Mouse (Mus musculus) stomach, embryonic 14.5 days (tissue): Measurements from ENCODE around the gene Calml3. TPM values are rescaled to one million over a fixed set of nuclear protein-coding genes. Genes with fewer than 3 reads are reported as not detected.
A peak's percentile ranks its signal among the peaks of the same experiment; 100 is the strongest.

ENCODE experiments used
- ATAC-seq: fragments of 200-750 bp; cut with Nextera tagmentation; 2 replicates; pipeline ENCODE4 v1.8.0; 2017; ENCODE audit warnings: low read depth, moderate TSS enrichment; ENCODE audit not compliant: insufficient number of reproducible peaks, insufficient read depth, low FRiP score
- H3K27ac ChIP-seq: fragments of 300-500 bp; sonication (generic); 2 replicates; pipeline ENCODE4 v1.5.1; 2014; ENCODE audit warnings: mild to moderate bottlenecking, low read length, moderate library complexity, mixed read lengths
- H3K27me3 ChIP-seq: fragments of 300-500 bp; sonication (generic); 2 replicates; pipeline ENCODE4 v1.6.1; 2014; ENCODE audit warnings: low read length, control low read depth, mixed read lengths; ENCODE audit not compliant: control insufficient read depth, insufficient read depth
- H3K36me3 ChIP-seq: fragments of 300-500 bp; sonication (generic); 2 replicates; pipeline ENCODE4 v1.6.1; 2014; ENCODE audit warnings: mild to moderate bottlenecking, control low read depth, low read length, moderate library complexity, mixed read lengths; ENCODE audit not compliant: control insufficient read depth, insufficient read depth
- H3K4me1 ChIP-seq: fragments of 300-500 bp; sonication (generic); 2 replicates; pipeline ENCODE4 v1.6.1; 2014; ENCODE audit warnings: low read length, control low read depth, mixed read lengths; ENCODE audit not compliant: control insufficient read depth, insufficient read depth
- H3K4me2 ChIP-seq: fragments of 300-500 bp; sonication (generic); replicated peaks from 2 replicates; pipeline ENCODE4 v1.6.1; 2014; ENCODE audit warnings: low read depth, low read length, control low read depth
- H3K4me3 ChIP-seq: fragments of 300-500 bp; sonication (generic); 2 replicates; pipeline ENCODE4 v1.5.1; 2014; ENCODE audit warnings: low read depth, low read length, control low read depth
- H3K9ac ChIP-seq: fragments of 300-500 bp; sonication (generic); replicated peaks from 2 replicates; pipeline ENCODE4 v1.6.1; 2014; ENCODE audit warnings: low read depth, mild to moderate bottlenecking, control low read depth, low read length, moderate library complexity, mixed read lengths
- H3K9me3 ChIP-seq: fragments of 300-500 bp; sonication (generic); 2 replicates; pipeline ENCODE4 v1.6.1; 2016; ENCODE audit warnings: low read depth, low read length, control low read depth; ENCODE audit not compliant: control insufficient read depth
- WGBS: fragments of 180-500 bp; shearing (Covaris S2); extraction: QIAGEN DNeasy Blood & Tissue Kit; methylation state at CpG from one replicate; pipeline ENCODE4 v1.1.7; 2014; 5-methylcytosine and 5-hydroxymethylcytosine counted together
- polyA plus RNA-seq: library from polyadenylated mRNA; unstranded; fragments of >200 nt; fragmentation: Nextera tagmentation; extraction: Ambion mirVana; gene quantifications from 2 replicates; pipeline ENCODE4 v1.2.1, GENCODE M21; 2014

Calml3 gene
- polyA plus RNA-seq, 1 experiment from 2014 or later: 2.0 TPM

DNA sequence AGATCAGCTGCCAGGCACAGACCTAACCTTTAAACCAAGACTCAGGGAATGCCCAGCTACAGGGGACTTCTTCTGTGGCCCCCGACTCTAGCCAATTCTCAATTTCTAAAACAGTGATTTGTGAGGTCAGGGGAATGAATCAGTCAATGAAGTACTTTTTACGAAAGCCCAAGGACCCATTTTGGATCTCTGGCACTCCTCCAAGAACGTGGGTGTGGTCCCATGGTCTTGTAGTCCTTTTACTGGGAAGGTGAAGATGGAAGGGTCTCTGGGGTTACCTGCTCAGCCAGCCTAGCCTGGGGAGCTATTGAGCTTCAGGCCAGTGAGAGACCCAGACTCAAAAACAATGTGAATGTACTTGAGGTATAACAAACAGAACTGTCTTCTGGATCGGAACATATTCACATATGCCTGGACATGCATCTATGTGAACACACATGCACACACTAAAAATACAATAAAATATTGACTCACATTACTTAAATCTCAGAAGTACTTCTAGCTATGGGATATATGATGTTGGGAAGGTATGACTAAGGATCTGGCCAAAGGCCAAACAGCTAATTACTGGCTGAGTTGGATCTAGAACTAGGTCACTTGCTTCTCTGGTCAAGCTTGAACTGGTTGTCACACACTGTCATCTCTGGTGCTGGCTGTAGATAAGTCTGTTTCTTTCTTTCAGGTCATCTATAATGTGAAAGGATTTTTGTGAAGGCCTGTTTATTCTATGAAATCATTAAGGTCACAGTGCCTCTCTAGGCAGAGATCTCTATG, 25.3 kb downstream of the Calml3 start:
- Histone ChIP-seq H3K9me3 (no peaks in the 10 kb centered on the region), H3K36me3 (no peaks in the 10 kb centered on the region), H3K4me2 (no peak overlapping the region), H3K27ac (no peak overlapping the region), H3K9ac (no peak overlapping the region), H3K27me3 (no peaks in the 10 kb centered on the region), H3K4me3 (no peak overlapping the region), H3K4me1 (peaks cover 6% of the 10 kb centered on the region; the same call in 1 of the 2 replicates)
- 72% methylated on average over 4 of the region's 4 CpGs for WGBS
- ATAC-seq: no peak

DNA sequence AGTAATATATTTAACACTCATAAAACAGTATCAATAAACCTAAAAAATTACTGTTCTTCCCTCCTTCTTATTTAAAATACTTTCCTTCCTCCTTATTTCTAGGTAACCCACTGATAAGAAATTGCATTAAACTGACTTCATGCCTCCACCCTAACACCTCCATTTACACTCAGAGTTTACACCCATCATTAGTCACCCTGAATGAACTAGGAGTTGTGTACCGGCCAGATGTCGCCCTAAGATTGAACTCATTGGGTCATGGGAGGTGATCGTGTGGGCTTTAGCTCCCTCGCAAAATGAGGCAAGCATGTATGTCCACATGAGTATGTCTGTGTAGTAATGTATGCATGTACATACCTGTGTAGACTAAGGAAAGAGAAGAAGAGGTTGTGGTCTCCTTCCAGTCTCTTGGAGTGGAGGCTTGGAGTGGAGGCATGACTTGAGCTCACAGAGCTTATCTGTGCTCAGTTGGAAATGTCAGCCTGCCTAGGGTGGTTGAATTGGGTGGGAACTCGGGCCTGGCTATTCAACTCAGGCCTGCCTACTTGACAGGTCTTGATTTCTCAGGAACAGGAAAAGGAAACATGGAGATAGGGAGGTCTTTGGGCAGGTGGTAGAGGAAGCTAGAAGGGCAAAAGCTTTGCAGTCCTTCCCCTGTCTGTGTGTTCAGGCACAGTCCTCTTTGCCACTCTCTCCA, 26.8 kb downstream of the Calml3 start:
- peak; percentile 35; the same call in 1 of the 2 replicates for ATAC-seq
- no peak overlapping the region for H3K4me2 ChIP-seq
- H3K4me1 ChIP-seq: peaks cover 6% of the 10 kb centered on the region; the same call in 1 of the 2 replicates
- 63% methylated on average over 5 of the region's 5 CpGs for WGBS
- no peak overlapping the region for H3K9ac ChIP-seq
- H3K36me3 ChIP-seq: no peaks in the 10 kb centered on the region
- H3K27me3 ChIP-seq: no peaks in the 10 kb centered on the region
- no peak overlapping the region for H3K4me3 ChIP-seq
- H3K27ac ChIP-seq: no peak overlapping the region; the same call in 1 of the 2 replicates
- H3K9me3 ChIP-seq: no peaks in the 10 kb centered on the region

DNA sequence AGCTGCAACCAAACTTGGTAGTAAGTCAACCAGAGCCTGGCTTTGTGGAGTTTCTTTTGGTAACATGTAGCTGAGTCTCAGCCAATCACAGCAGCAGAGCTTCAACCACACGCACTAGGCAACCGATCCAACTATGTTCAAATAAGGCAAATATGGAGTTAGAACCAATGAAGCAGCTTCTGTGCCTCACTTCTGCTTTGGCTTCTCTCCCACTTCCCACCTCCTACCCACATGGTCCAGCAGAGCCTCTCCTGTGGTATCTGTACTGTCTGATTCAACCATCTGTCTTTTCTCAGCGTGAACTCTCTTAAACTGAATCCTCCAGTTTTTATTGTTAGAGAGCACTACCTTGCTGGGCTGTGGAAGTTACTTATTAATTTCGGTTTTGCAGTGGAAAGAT, 27.7 kb downstream of the Calml3 start:
- H3K4me2 ChIP-seq: no peak overlapping the region
- WGBS: 68% methylated on average over 4 of the region's 4 CpGs
- no peak overlapping the region for H3K4me3 ChIP-seq
- H3K4me1 ChIP-seq: peaks cover 6% of the 10 kb centered on the region; the same call in 1 of the 2 replicates
- no peaks in the 10 kb centered on the region for H3K27me3 ChIP-seq
- no peak overlapping the region for H3K9ac ChIP-seq
- no peak overlapping the region for H3K27ac ChIP-seq
- peak; percentile 50; the same call in 1 of the 2 replicates for ATAC-seq
- no peaks in the 10 kb centered on the region for H3K36me3 ChIP-seq
- no peaks in the 10 kb centered on the region for H3K9me3 ChIP-seq

DNA sequence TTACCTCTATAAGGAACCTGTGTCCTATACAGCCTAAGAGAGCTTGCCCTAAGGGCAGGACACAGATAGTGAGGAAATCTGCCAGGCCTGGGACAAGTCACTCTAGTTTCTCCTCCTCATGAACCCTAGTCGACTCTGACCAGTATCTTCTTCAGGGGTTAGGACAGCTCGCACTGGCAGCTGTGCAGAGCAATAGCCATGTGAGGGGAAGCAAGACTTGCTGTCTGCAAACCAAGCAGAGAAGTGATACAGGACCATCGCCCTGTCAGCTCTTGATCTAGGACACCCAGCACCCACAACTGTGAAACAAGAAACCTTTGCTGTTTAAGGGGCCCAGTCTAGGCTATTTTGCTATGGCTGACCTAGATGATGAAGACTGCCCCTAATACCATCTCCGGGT, 29.1 kb downstream of the Calml3 start:
- Histone ChIP-seq H3K27me3 (no peaks in the 10 kb centered on the region), H3K9ac (no peak overlapping the region), H3K4me1 (peaks cover 14% of the 10 kb centered on the region; the same call in 1 of the 2 replicates), H3K9me3 (no peaks in the 10 kb centered on the region), H3K27ac (no peak overlapping the region), H3K4me3 (no peak overlapping the region), H3K4me2 (no peak overlapping the region), H3K36me3 (no peaks in the 10 kb centered on the region)
- no peak for ATAC-seq
- 92% methylated on average over 4 of the region's 4 CpGs for WGBS

DNA sequence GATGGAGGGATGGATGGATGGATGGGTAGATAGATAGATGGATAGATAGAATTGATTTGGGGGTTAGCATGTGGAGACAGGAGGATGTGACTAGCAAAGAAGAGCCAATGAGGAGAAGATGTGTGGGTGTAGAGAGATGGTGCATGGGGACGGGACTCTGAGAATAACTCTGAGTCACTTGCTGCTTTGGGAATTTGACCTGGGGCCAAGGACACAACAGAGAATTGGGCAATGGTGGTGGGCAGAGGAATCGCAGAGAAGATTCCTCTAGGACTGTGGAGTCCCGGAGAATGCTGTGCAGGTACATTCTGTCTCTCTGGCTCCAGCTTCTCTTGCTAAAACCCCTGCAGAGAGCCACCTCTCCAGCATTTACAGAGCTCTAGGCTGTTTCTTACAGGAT, 29.8 kb downstream of the Calml3 start:
- Histone ChIP-seq H3K9ac (no peak overlapping the region), H3K4me3 (no peak overlapping the region), H3K4me1 (peaks cover 14% of the 10 kb centered on the region; the same call in 1 of the 2 replicates), H3K4me2 (no peak overlapping the region), H3K36me3 (no peaks in the 10 kb centered on the region), H3K27ac (no peak overlapping the region), H3K27me3 (no peaks in the 10 kb centered on the region), H3K9me3 (no peaks in the 10 kb centered on the region)
- 87% methylated on average over 3 of the region's 3 CpGs for WGBS
- ATAC-seq: no peak

DNA sequence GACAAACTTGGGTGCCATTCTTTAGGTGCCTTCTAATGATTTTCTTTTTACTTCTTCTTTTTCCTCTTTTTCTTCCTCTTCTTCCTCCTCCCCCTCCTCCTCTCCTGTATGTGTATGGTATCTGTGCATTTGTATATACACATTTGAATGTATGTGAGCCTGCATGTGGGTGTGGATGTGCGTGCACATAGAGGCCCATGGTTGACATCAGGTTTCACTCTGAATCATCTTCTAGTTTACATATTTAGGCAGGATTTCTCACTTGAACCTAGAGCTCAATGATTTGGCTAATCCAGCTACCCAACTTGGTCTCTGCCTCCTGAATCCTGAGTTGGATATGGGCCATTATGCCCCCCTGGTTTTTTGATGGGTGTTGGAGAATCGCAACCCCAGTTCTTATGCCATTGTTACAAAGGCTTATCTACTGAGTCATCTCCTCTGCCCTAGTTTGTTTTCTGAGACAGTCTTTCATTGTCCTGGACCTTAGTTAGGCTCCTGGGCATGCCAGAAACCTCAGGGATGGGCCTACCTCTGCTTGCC, 30.9 kb downstream of the Calml3 start:
- H3K36me3 ChIP-seq: no peaks in the 10 kb centered on the region
- no peak overlapping the region for H3K4me2 ChIP-seq
- peaks cover 14% of the 10 kb centered on the region; the same call in 1 of the 2 replicates for H3K4me1 ChIP-seq
- WGBS: 91% methylated on average over 2 of the region's 2 CpGs
- ATAC-seq: no peak
- no peak overlapping the region for H3K4me3 ChIP-seq
- no peaks in the 10 kb centered on the region for H3K9me3 ChIP-seq
- no peak overlapping the region for H3K27ac ChIP-seq
- H3K9ac ChIP-seq: no peak overlapping the region
- H3K27me3 ChIP-seq: no peaks in the 10 kb centered on the region

GRCm38 (mm10) chr13:3771221-3771620, 32.9 kb downstream of the Calml3 start:
- no peaks in the 10 kb centered on the region for H3K36me3 ChIP-seq
- peaks cover 8% of the 10 kb centered on the region; the same call in 1 of the 2 replicates for H3K4me1 ChIP-seq
- H3K27ac ChIP-seq: 0 out of 2 replicates have a peak overlapping the region, but pooled peaks have one; percentile 27
- H3K27me3 ChIP-seq: no peaks in the 10 kb centered on the region
- no peaks in the 10 kb centered on the region for H3K9me3 ChIP-seq
- WGBS: 90% methylated on average over 5 of the region's 5 CpGs
- H3K4me3 ChIP-seq: no peak overlapping the region
- no peak overlapping the region for H3K9ac ChIP-seq
- no peak for ATAC-seq
- H3K4me2 ChIP-seq: no peak overlapping the region

- Histone ChIP-seq H3K9ac (no peak overlapping the region), H3K4me3 (no peak overlapping the region), H3K4me2 (no peak overlapping the region), H3K27ac (peak overlapping the region; percentile 29; the same call in 1 of the 2 replicates), H3K4me1 (peaks cover 8% of the 10 kb centered on the region; the same call in 1 of the 2 replicates), H3K36me3 (no peaks in the 10 kb centered on the region), H3K27me3 (no peaks in the 10 kb centered on the region), H3K9me3 (no peaks in the 10 kb centered on the region)
- ATAC-seq: peak; percentile 66; the same call in 1 of the 2 replicates
- 51% methylated on average over 11 of the region's 11 CpGs for WGBS
These were observed 33.7 kb downstream of the Calml3 start for GRCm38 (mm10) chr13:3770170-3771024.
